Mouse (Mus musculus) liver, embryonic 14.5 days (tissue): ENCODE measurements at regions not wholly inside any gene's neighbourhood (a gene's known extent, or its start where the extent isn't known, plus 50 kb on each side); places are given as distances from the start of the nearest gene placed in this dataset.

Experiments
- CTCF ChIP-seq: IDR thresholded peaks from 2 replicates; pipeline ENCODE4 v1.5.1; 2016; ENCODE audit warnings: antibody characterized with exemption, low read depth, control low read depth
- EP300 ChIP-seq: IDR thresholded peaks from 2 replicates; pipeline ENCODE4 v1.6.1; 2016; ENCODE audit warnings: antibody characterized with exemption, low read depth

- no peak for TF ChIP-seq EP300
- TF ChIP-seq CTCF: no peak
Measured at GRCm38 (mm10) chr3:61670874-61671273, 305.1 kb upstream of the B430305J03Rik start.
